Mouse (Mus musculus) liver, embryonic 14.5 days (tissue): ENCODE measurements around the gene Tle4.

Source experiments
- CTCF ChIP-seq: IDR thresholded peaks from 2 replicates; pipeline ENCODE4 v1.5.1; 2016; ENCODE audit warnings: antibody characterized with exemption, low read depth, control low read depth
- EP300 ChIP-seq: IDR thresholded peaks from 2 replicates; pipeline ENCODE4 v1.6.1; 2016; ENCODE audit warnings: antibody characterized with exemption, low read depth

GRCm38 (mm10) chr19:14568879-14569278 lies 29.0 kb downstream of the Tle4 start:
- no peak for TF ChIP-seq CTCF
- no peak for TF ChIP-seq EP300
